In the genomic region with DNA sequence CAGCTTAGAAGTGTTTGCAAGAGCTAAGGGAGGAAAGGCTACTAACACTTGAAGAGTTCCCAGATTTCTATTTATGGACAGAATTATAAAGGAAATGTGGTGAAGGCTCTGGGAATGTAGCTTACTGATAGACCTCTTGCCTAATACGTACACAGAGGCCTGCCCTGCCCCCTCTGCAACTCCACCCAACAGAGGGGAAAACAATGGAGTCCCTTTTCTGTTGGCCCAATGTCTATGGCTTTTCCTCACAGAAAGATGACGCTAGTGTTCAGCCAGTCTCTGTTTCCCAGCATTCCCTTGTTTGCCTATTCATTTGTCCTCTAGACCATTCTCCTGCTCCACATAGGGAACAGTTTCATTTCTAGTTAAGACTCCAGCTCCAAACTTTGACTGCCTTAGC, we compare ENCODE assay signal across 11 mouse cellular contexts. TPM values are rescaled to one million over a fixed set of nuclear protein-coding genes. Genes with fewer than 3 reads are reported as not detected.
DNase-seq lines count a peak whose midpoint lies in the region; ATAC-seq and TF ChIP-seq lines count a peak whose summit lies in the region.
"Had no signal": no experiment of that assay in that cellular context is flagged by ENCODE, and none has a peak within 500 bp of the region (broad histone marks: within the 10 kb centered on the region; RNA-seq: fewer than 3 reads in every experiment).

No protein-coding gene starts in this region.

- ATAC-seq in lung, embryonic 14.5 days (ENCODE audit: insufficient read depth): no peak
- ATAC-seq: midbrain, embryonic 15.5 days had no signal

- peak overlapping the region in 1 of 2 experiments; percentile 11; a peak in 3 of 4 replicates for H3K4me3 ChIP-seq in MEL (ENCODE audit: control insufficient read depth in 1 of 2, insufficient read depth in 1 of 2, low read depth in 2 of 2, low read length in 2 of 2)
- no peak overlapping the region for H3K4me3 ChIP-seq in lung, embryonic 14.5 days (ENCODE audit: low read depth, low read length)
- no peak overlapping the region for H3K4me3 ChIP-seq in thymus, adult 2 months (ENCODE audit: control insufficient read depth, insufficient read depth, low read length)
- H3K4me3 ChIP-seq: midbrain, embryonic 15.5 days had no signal

- TF ChIP-seq POLR2A in MEL (IDR thresholded peaks at IDR 0.05; ENCODE audit: control insufficient read depth in 1 of 2, insufficient read depth in 1 of 2, low read depth in 1 of 2, low read length in 2 of 2, poor library complexity in 1 of 2): no peak
- TF ChIP-seq POLR2A in thymus, adult 2 months (IDR thresholded peaks at IDR 0.05; ENCODE audit: control insufficient read depth, extremely low read depth, insufficient read depth, low read length, poor library complexity): no peak

- no peaks in the 10 kb centered on the region for H3K9me3 ChIP-seq in MEL (replicated peaks; ENCODE audit: insufficient read depth, low read length)
- H3K9me3 ChIP-seq in lung, embryonic 14.5 days (ENCODE audit: low read depth, low read length): no peaks in the 10 kb centered on the region
- H3K9me3 ChIP-seq: midbrain, embryonic 15.5 days had no signal

- H3K4me1 ChIP-seq in MEL (ENCODE audit: control insufficient read depth in 1 of 2, insufficient read depth in 2 of 2, low read length in 2 of 2): 0 out of 4 replicates have a peak, but pooled peaks cover 2 to 3% of the 10 kb centered on the region in 2 experiments
- no peaks in the 10 kb centered on the region for H3K4me1 ChIP-seq in lung, embryonic 14.5 days (ENCODE audit: insufficient read depth)
- H3K4me1 ChIP-seq in thymus, adult 2 months (replicated peaks; ENCODE audit: control insufficient read depth, insufficient read depth, low read length): no peaks in the 10 kb centered on the region

- no peaks in the 10 kb centered on the region for H3K27me3 ChIP-seq in MEL (ENCODE audit: control insufficient read depth in 1 of 2, insufficient read depth in 2 of 2, low read length in 2 of 2)
- no peaks in the 10 kb centered on the region for H3K27me3 ChIP-seq in lung, embryonic 14.5 days (ENCODE audit: insufficient read depth, low read length)
- H3K27me3 ChIP-seq in thymus, adult 2 months (ENCODE audit: control insufficient read depth, insufficient read depth, low read length): no peaks in the 10 kb centered on the region
- H3K27me3 ChIP-seq: midbrain, embryonic 15.5 days had no signal

- no peak for TF ChIP-seq EP300 in MEL (IDR thresholded peaks at IDR 0.05; ENCODE audit: low read depth in 1 of 2, low read length in 2 of 2)

- TF ChIP-seq RAD21 in MEL (IDR thresholded peaks at IDR 0.05; ENCODE audit: low read depth, low read length): no peak

- H3K9ac ChIP-seq in MEL (ENCODE audit: control insufficient read depth, low read depth, low read length, poor library complexity, severe bottlenecking): 0 out of 2 replicates have a peak overlapping the region, but pooled peaks have one; percentile 3
- no peak overlapping the region for H3K9ac ChIP-seq in lung, embryonic 14.5 days
- H3K9ac ChIP-seq: midbrain, embryonic 15.5 days had no signal

- no peak overlapping the region for H3K4me2 ChIP-seq in lung, embryonic 14.5 days
- H3K4me2 ChIP-seq: midbrain, embryonic 15.5 days had no signal

- H3K36me3 ChIP-seq in MEL (ENCODE audit: control insufficient read depth in 1 of 2, insufficient read depth in 2 of 2, low read length in 2 of 2): 0 out of 4 replicates have a peak, but pooled peaks cover 0 to 2% of the 10 kb centered on the region in 2 experiments
- peaks cover 22% of the 10 kb centered on the region for H3K36me3 ChIP-seq in lung, embryonic 14.5 days (ENCODE audit: insufficient read depth)
- no peaks in the 10 kb centered on the region for H3K36me3 ChIP-seq in thymus, adult 2 months (ENCODE audit: control insufficient read depth, insufficient read depth, low read length)
- H3K36me3 ChIP-seq: midbrain, embryonic 15.5 days had no signal

- whole genome bisulfite sequencing in lung, embryonic 14.5 days: 20% methylated on average over 2 of the region's 2 CpGs
- 87% methylated on average over 2 of the region's 2 CpGs for WGBS in thymus, adult 2 months

- DNase-seq in kidney, postnatal 10 days: peak; percentile 24
- DNase-seq in kidney, adult 18-20 months: no peak
- DNase-seq in MEL (ENCODE audit: low read depth, low spot score): no peak
- peak; percentile 28 for DNase-seq in embryo, embryonic 10 days (ENCODE audit: low spot score)
- peak; percentile 42 for DNase-seq in lung, embryonic 14.5 days
- no peak for DNase-seq in natural killer cell, adult 2 months (ENCODE audit: low spot score in 2 of 2)
- DNase-seq in urinary bladder, postnatal 25 days (ENCODE audit: low spot score): no peak
- DNase-seq in thymus, adult 2 months: no peak
- DNase-seq: cerebellum, postnatal 10 days; gastrocnemius, postnatal 25 days had no signal

- no peak overlapping the region for H3K27ac ChIP-seq in MEL (ENCODE audit: control insufficient read depth, low read depth, low read length)
- H3K27ac ChIP-seq in lung, embryonic 14.5 days (ENCODE audit: low read depth): no peak overlapping the region
- H3K27ac ChIP-seq in thymus, adult 2 months (ENCODE audit: control insufficient read depth, insufficient read depth, low read length): no peak overlapping the region
- H3K27ac ChIP-seq: midbrain, embryonic 15.5 days had no signal

- H3K79me2 ChIP-seq in MEL (ENCODE audit: control insufficient read depth, insufficient read depth, low read length, poor library complexity): no peaks in the 10 kb centered on the region

- TF ChIP-seq CTCF in MEL (IDR thresholded peaks at IDR 0.05 in 2 of 3, conservative IDR thresholded peaks at IDR 0.05 in 1 of 3; ENCODE audit: control insufficient read depth in 1 of 3, insufficient read depth in 1 of 3, low read depth in 2 of 3, low read length in 3 of 3, poor library complexity in 1 of 3, severe bottlenecking in 1 of 3): no peak
- no peak for TF ChIP-seq CTCF in lung, embryonic 14.5 days (IDR thresholded peaks at IDR 0.05; ENCODE audit: low read depth)
- TF ChIP-seq CTCF in thymus, adult 2 months (IDR thresholded peaks at IDR 0.05; ENCODE audit: borderline replicate concordance, control insufficient read depth, extremely low read depth, insufficient read depth, low read length, poor library complexity): no peak

TF ChIP-seq in MEL, 35 proteins besides CTCF, POLR2A, EP300 and RAD21:
- no peak for TF ChIP-seq E2F4 (IDR thresholded peaks at IDR 0.05; ENCODE audit: borderline replicate concordance, low read depth, low read length)
- no peak for TF ChIP-seq ZC3H11A (IDR thresholded peaks at IDR 0.05; ENCODE audit: low read depth, low read length)
- no peak for TF ChIP-seq ZMIZ1 (IDR thresholded peaks at IDR 0.05; ENCODE audit: low read depth, low read length)
- TF ChIP-seq GABPA (IDR thresholded peaks at IDR 0.05; ENCODE audit: low read depth, low read length): no peak
- no peak for TF ChIP-seq TCF12 (IDR thresholded peaks at IDR 0.05; ENCODE audit: low read depth, low read length)

RNA-seq across cellular contexts. Expression of gene Ckap5, which starts 9.4 kb away (rescaled TPM):
- 57.1 and 64.7 TPM in 2 replicates for total RNA-seq in MEL (2012; rRNA removed)
- 10 to 100 TPM; 44.0 to 45.3 TPM for polyA plus RNA-seq in MEL (2012; ENCODE audit: insufficient read depth in 1 of 2, insufficient read length in 2 of 2, low read depth in 1 of 2, low replicate concordance in 2 of 2, missing spikeins in 1 of 2)
- polyA plus RNA-seq in lung, embryonic 14.5 days (2014; fragmentation: Nextera tagmentation; extraction: Ambion mirVana): 96.3 and 106 TPM in 2 replicates
- 20.9 and 24.0 TPM in 2 replicates for polyA plus RNA-seq in thymus, adult 2 months (2012; rRNA removed)

RNA-seq across cellular contexts. Expression of gene Lrp4, which starts 59.9 kb away (rescaled TPM):
- total RNA-seq in MEL (2012; rRNA removed): 1.1 and 1.3 TPM in 2 replicates
- 1 to 10 TPM in 1 of 2 experiments, not detected in 1; 2.8 TPM for polyA plus RNA-seq in MEL (2012; ENCODE audit: insufficient read depth in 1 of 2, insufficient read length in 2 of 2, low read depth in 1 of 2, low replicate concordance in 2 of 2, missing spikeins in 1 of 2)
- 7.6 TPM in 2 replicates for polyA plus RNA-seq in lung, embryonic 14.5 days (2014; fragmentation: Nextera tagmentation; extraction: Ambion mirVana)
- 3.1 and 3.7 TPM in 2 replicates for polyA plus RNA-seq in thymus, adult 2 months (2012; rRNA removed)

Comparison
In these comparisons a context has a peak if more than half of its experiments do, and no peak if none do; other contexts are left out.
1. DNase-seq: peak in kidney, postnatal 10 days (single experiment), embryo, embryonic 10 days (single experiment) and lung, embryonic 14.5 days (single experiment); none in kidney, adult 18-20 months (single experiment), MEL (single experiment), natural killer cell, adult 2 months (0 of 2), urinary bladder, postnatal 25 days (single experiment) and thymus, adult 2 months (single experiment).